Mouse (Mus musculus) heart, postnatal 0 days (tissue): ENCODE data around the gene Srp72.
"Not testable (repeated sequence)": the region's sequence is repeated elsewhere in the genome, so short reads cannot be mapped to it uniquely, and the experiment has no call there.

Source experiments
- CTCF ChIP-seq: IDR thresholded peaks from 2 replicates; pipeline ENCODE4 v1.5.1; 2016; ENCODE audit warnings: antibody characterized with exemption, control low read depth, low read depth
- EP300 ChIP-seq: IDR thresholded peaks from 2 replicates; pipeline ENCODE4 v1.6.1; 2016; ENCODE audit warnings: antibody characterized with exemption, low read depth

DNA sequence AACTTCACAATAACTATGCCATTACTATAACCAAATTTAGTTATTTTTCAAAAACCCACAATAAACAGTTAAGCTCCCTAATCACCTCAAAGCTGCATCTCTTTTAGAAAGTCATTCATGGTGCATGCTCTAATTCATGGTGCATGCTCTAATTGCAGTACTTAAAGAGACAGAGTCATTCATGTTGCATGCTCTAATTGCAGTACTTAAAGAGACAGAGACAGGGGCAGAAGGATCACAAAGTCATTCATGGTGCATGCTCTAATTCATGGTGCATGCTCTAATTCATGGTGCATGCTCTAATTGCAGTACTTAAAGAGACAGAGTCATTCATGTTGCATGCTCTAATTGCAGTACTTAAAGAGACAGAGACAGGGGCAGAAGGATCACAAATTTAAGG is 60.6 kb downstream of the Srp72 start:
- not testable (repeated sequence) for TF ChIP-seq EP300, CTCF
